Comparison of ENCODE assay signal across 26 mouse cellular contexts in genomic region chr2:14860350-14860749, GRCm38 (mm10).
"Had no signal": no experiment of that assay in that cellular context is flagged by ENCODE, and none has a peak within 500 bp of the region (broad histone marks: within the 10 kb centered on the region; RNA-seq: fewer than 3 reads in every experiment).

No protein-coding gene starts in this region.

- H3K9me3 ChIP-seq: heart, embryonic 13.5 days; heart, embryonic 15.5 days; hindbrain, embryonic 13.5 days; hindbrain, embryonic 15.5 days; limb, embryonic 10.5 days; limb, embryonic 12.5 days; liver, embryonic 13.5 days; liver, embryonic 15.5 days had no signal

- H3K4me2 ChIP-seq: heart, embryonic 11.5 days; heart, embryonic 13.5 days; heart, embryonic 15.5 days; hindbrain, embryonic 13.5 days; hindbrain, embryonic 15.5 days; limb, embryonic 12.5 days; liver, embryonic 11.5 days; liver, embryonic 13.5 days; liver, embryonic 15.5 days had no signal

- H3K36me3 ChIP-seq: heart, embryonic 13.5 days; heart, embryonic 15.5 days; hindbrain, embryonic 13.5 days; hindbrain, embryonic 15.5 days; limb, embryonic 10.5 days; limb, embryonic 12.5 days; liver, embryonic 13.5 days; liver, embryonic 15.5 days had no signal

- ATAC-seq: hindbrain, postnatal 0 days; intestine, postnatal 0 days; liver, postnatal 0 days had no signal

- H3K4me1 ChIP-seq: hindbrain, embryonic 13.5 days; hindbrain, embryonic 15.5 days; limb, embryonic 12.5 days; liver, embryonic 13.5 days; liver, embryonic 15.5 days had no signal

- DNase-seq: gastrocnemius, postnatal 14 days; gastrocnemius, postnatal 36 days; heart, adult 18-20 months; heart, postnatal 14 days; heart, postnatal 36 days; kidney, adult 18-20 months; kidney, adult 8-10 months; kidney, postnatal 10 days; kidney, postnatal 25 days; kidney, postnatal 4 days; liver; liver, embryonic 13.5 days; liver, postnatal 0 days had no signal

- H3K27me3 ChIP-seq: heart, embryonic 13.5 days; heart, embryonic 15.5 days; hindbrain, embryonic 13.5 days; hindbrain, embryonic 15.5 days; limb, embryonic 12.5 days; liver, embryonic 13.5 days; liver, embryonic 15.5 days had no signal

- H3K9ac ChIP-seq: heart, embryonic 13.5 days; heart, embryonic 15.5 days; hindbrain, embryonic 13.5 days; hindbrain, embryonic 15.5 days; limb, embryonic 12.5 days; liver, embryonic 13.5 days; liver, embryonic 15.5 days; liver, postnatal 0 days had no signal

- H3K27ac ChIP-seq: heart, embryonic 13.5 days; heart, embryonic 15.5 days; hindbrain, embryonic 13.5 days; hindbrain, embryonic 15.5 days; hindbrain, postnatal 0 days; layer of hippocampus, adult 2 months; left cerebral cortex, adult 2 months; limb, embryonic 10.5 days; limb, embryonic 12.5 days; liver, embryonic 13.5 days; liver, embryonic 15.5 days had no signal

- H3K4me3 ChIP-seq: heart, embryonic 13.5 days; heart, embryonic 15.5 days; hindbrain, embryonic 13.5 days; hindbrain, embryonic 15.5 days; layer of hippocampus, adult 2 months; left cerebral cortex, adult 2 months; limb, embryonic 10.5 days; limb, embryonic 12.5 days; liver, embryonic 13.5 days; liver, embryonic 15.5 days had no signal
